ENCODE assay signal across 12 mouse cellular contexts in the genomic region with DNA sequence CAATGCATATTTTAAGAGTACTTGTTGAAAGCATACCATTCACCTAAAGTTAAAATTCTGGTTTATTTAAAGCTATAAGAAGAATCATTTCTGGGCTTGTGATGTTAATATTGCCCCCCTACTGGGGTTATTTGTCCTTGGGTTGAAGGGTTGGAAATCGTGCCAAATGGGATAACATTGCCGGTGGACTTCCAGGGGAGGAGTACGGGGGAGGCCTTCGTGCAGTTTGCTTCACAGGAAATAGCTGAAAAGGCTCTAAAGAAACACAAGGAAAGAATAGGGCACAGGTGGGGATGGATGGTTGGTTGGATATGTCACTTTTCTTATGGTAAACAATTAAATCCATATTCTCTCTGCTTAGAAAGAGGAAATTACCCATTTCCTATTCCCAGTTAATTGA. TPM values are rescaled to one million over a fixed set of nuclear protein-coding genes. Genes with fewer than 3 reads are reported as not detected.
DNase-seq lines count a peak whose midpoint lies in the region; ATAC-seq lines count a peak whose summit lies in the region.
"Had no signal": no experiment of that assay in that cellular context is flagged by ENCODE, and none has a peak within 500 bp of the region (broad histone marks: within the 10 kb centered on the region; RNA-seq: fewer than 3 reads in every experiment).

No protein-coding gene starts in this region.

- WGBS in kidney, embryonic 16.5 days, result 13% methylated on average over 4 of the region's 4 CpGs
- WGBS in embryonic facial prominence, embryonic 15.5 days, result 35% methylated on average over 4 of the region's 4 CpGs
- 25% methylated on average over 4 of the region's 4 CpGs for WGBS in intestine, embryonic 14.5 days
- WGBS in midbrain, embryonic 16.5 days, result 19% methylated on average over 4 of the region's 4 CpGs

- no peak overlapping the region for H3K9ac ChIP-seq in kidney, embryonic 16.5 days (replicated peaks; ENCODE audit: low read length)
- no peak overlapping the region for H3K9ac ChIP-seq in embryonic facial prominence, embryonic 15.5 days
- H3K9ac ChIP-seq in intestine, embryonic 14.5 days (ENCODE audit: low read length), result no peak overlapping the region
- no peak overlapping the region for H3K9ac ChIP-seq in midbrain, embryonic 16.5 days (ENCODE audit: low read depth, low read length)

- H3K4me2 ChIP-seq in kidney, embryonic 16.5 days (replicated peaks; ENCODE audit: low read depth, low read length), result peak overlapping the region; percentile 54
- peak overlapping the region; percentile 36; the same call in 1 of the 2 replicates for H3K4me2 ChIP-seq in embryonic facial prominence, embryonic 15.5 days (replicated peaks)
- H3K4me2 ChIP-seq in intestine, embryonic 14.5 days (ENCODE audit: low read length), result peak overlapping the region; percentile 49
- H3K4me2 ChIP-seq in midbrain, embryonic 16.5 days (ENCODE audit: low read length), result peak overlapping the region; percentile 59

- H3K27ac ChIP-seq in kidney, embryonic 16.5 days (ENCODE audit: low read length), result no peak overlapping the region
- H3K27ac ChIP-seq in embryonic facial prominence, embryonic 15.5 days (replicated peaks), result no peak overlapping the region
- no peak overlapping the region for H3K27ac ChIP-seq in intestine, embryonic 14.5 days (ENCODE audit: low read depth)
- no peak overlapping the region for H3K27ac ChIP-seq in midbrain, embryonic 16.5 days (ENCODE audit: low read length)

- no peak for DNase-seq in kidney, postnatal 36 days
- DNase-seq in intestine, embryonic 14.5 days (ENCODE audit: low spot score), result no peak
- DNase-seq in adrenal gland, postnatal 14 days, result no peak
- no peak for DNase-seq in adrenal gland, postnatal 36 days
- DNase-seq in cerebellum, postnatal 36 days, result no peak
- DNase-seq: cerebellum, adult 18-20 months; kidney, adult 11 months had no signal

- peaks cover 21% of the 10 kb centered on the region for H3K4me1 ChIP-seq in kidney, embryonic 16.5 days (ENCODE audit: insufficient read depth, low read length)
- peaks cover 17% of the 10 kb centered on the region for H3K4me1 ChIP-seq in embryonic facial prominence, embryonic 15.5 days
- peaks cover 16% of the 10 kb centered on the region for H3K4me1 ChIP-seq in intestine, embryonic 14.5 days (replicated peaks; ENCODE audit: control insufficient read depth, insufficient read depth, low read length)
- peaks cover 19% of the 10 kb centered on the region for H3K4me1 ChIP-seq in midbrain, embryonic 16.5 days (ENCODE audit: control insufficient read depth, insufficient read depth, low read length)

- ATAC-seq in kidney, embryonic 16.5 days (ENCODE audit: low FRiP score, low TSS enrichment), result no peak
- ATAC-seq in embryonic facial prominence, embryonic 15.5 days (ENCODE audit: insufficient number of reproducible peaks, low FRiP score, low TSS enrichment, low read depth), result no peak
- ATAC-seq in intestine, embryonic 14.5 days (replicated peaks; ENCODE audit: low FRiP score, low TSS enrichment, low read depth), result no peak
- ATAC-seq in midbrain, embryonic 16.5 days, result no peak
- ATAC-seq: Patski had no signal

- no peaks in the 10 kb centered on the region for H3K9me3 ChIP-seq in kidney, embryonic 16.5 days (ENCODE audit: low read length)
- no peaks in the 10 kb centered on the region for H3K9me3 ChIP-seq in embryonic facial prominence, embryonic 15.5 days (replicated peaks)
- H3K9me3 ChIP-seq in intestine, embryonic 14.5 days (ENCODE audit: control insufficient read depth, low read length), result no peaks in the 10 kb centered on the region
- H3K9me3 ChIP-seq in midbrain, embryonic 16.5 days (replicated peaks; ENCODE audit: control insufficient read depth, low read length, poor library complexity, severe bottlenecking), result no peaks in the 10 kb centered on the region
- H3K9me3 ChIP-seq: megakaryocyte, embryonic 14.5 days had no signal

- H3K4me3 ChIP-seq in kidney, embryonic 16.5 days (ENCODE audit: low read length), result peak overlapping the region; percentile 37
- H3K4me3 ChIP-seq in embryonic facial prominence, embryonic 15.5 days (replicated peaks), result peak overlapping the region; percentile 20
- H3K4me3 ChIP-seq in intestine, embryonic 14.5 days (ENCODE audit: low read depth, low read length), result peak overlapping the region; percentile 18; the same call in 1 of the 2 replicates
- H3K4me3 ChIP-seq in midbrain, embryonic 16.5 days (ENCODE audit: low read depth, low read length), result peak overlapping the region; percentile 31
- H3K4me3 ChIP-seq: megakaryocyte, embryonic 14.5 days had no signal

- H3K27me3 ChIP-seq in kidney, embryonic 16.5 days (ENCODE audit: insufficient read depth, low read length), result no peaks in the 10 kb centered on the region
- no peaks in the 10 kb centered on the region for H3K27me3 ChIP-seq in embryonic facial prominence, embryonic 15.5 days
- H3K27me3 ChIP-seq in intestine, embryonic 14.5 days (replicated peaks; ENCODE audit: control insufficient read depth, insufficient read depth, low read length), result no peaks in the 10 kb centered on the region
- H3K27me3 ChIP-seq in midbrain, embryonic 16.5 days (ENCODE audit: control insufficient read depth, insufficient read depth, low read depth, low read length), result no peaks in the 10 kb centered on the region
- H3K27me3 ChIP-seq: megakaryocyte, embryonic 14.5 days; Patski had no signal

- peaks cover 36% of the 10 kb centered on the region for H3K36me3 ChIP-seq in kidney, embryonic 16.5 days (ENCODE audit: insufficient read depth, low read length)
- peaks cover 30% of the 10 kb centered on the region for H3K36me3 ChIP-seq in embryonic facial prominence, embryonic 15.5 days
- H3K36me3 ChIP-seq in intestine, embryonic 14.5 days (ENCODE audit: control insufficient read depth, insufficient read depth, low read length), result peaks cover 64% of the 10 kb centered on the region
- peaks cover 20% of the 10 kb centered on the region for H3K36me3 ChIP-seq in midbrain, embryonic 16.5 days (ENCODE audit: control insufficient read depth, insufficient read depth, low read length)

RNA-seq across cellular contexts. Expression of a gene that starts 4.5 kb away (rescaled TPM):
- polyA plus RNA-seq in kidney, embryonic 16.5 days (2015; fragmentation: Nextera tagmentation; extraction: Ambion mirVana), result 500 and 509 TPM in 2 replicates
- 400 and 410 TPM in 2 replicates for polyA plus RNA-seq in embryonic facial prominence, embryonic 15.5 days (2015; fragmentation: Nextera tagmentation; extraction: Ambion mirVana)
- 411 and 475 TPM in 2 replicates for polyA plus RNA-seq in intestine, embryonic 14.5 days (2014; fragmentation: Nextera tagmentation; extraction: Ambion mirVana)
- polyA plus RNA-seq in midbrain, embryonic 16.5 days (2015; fragmentation: Nextera tagmentation; extraction: Ambion mirVana), result 456 and 531 TPM in 2 replicates
- total RNA-seq in adrenal gland, postnatal 14 days (2021), result 269 and 317 TPM in 2 replicates
- total RNA-seq in adrenal gland, postnatal 36 days (2021), result 100 to 1,000 TPM; 212 to 305 TPM

RNA-seq across cellular contexts. Expression of a gene that starts 27.0 kb away (rescaled TPM):
- polyA plus RNA-seq in kidney, embryonic 16.5 days (2015; fragmentation: Nextera tagmentation; extraction: Ambion mirVana), result 0.55 and 0.71 TPM in 2 replicates
- polyA plus RNA-seq in embryonic facial prominence, embryonic 15.5 days (2015; fragmentation: Nextera tagmentation; extraction: Ambion mirVana), result 0.24 and 0.25 TPM in 2 replicates
- 0.27 TPM in 2 replicates for polyA plus RNA-seq in intestine, embryonic 14.5 days (2014; fragmentation: Nextera tagmentation; extraction: Ambion mirVana)
- polyA plus RNA-seq in midbrain, embryonic 16.5 days (2015; fragmentation: Nextera tagmentation; extraction: Ambion mirVana), result 1.3 and 1.7 TPM in 2 replicates
- total RNA-seq in adrenal gland, postnatal 14 days (2021), result not detected in 2 replicates
- total RNA-seq in adrenal gland, postnatal 36 days (2021), result not detected
- polyA plus RNA-seq: Patski had no signal

RNA-seq across cellular contexts. Expression of a gene that starts 49.6 kb away (rescaled TPM):
- polyA plus RNA-seq in kidney, embryonic 16.5 days (2015; fragmentation: Nextera tagmentation; extraction: Ambion mirVana), result 27.4 and 27.5 TPM in 2 replicates
- polyA plus RNA-seq in embryonic facial prominence, embryonic 15.5 days (2015; fragmentation: Nextera tagmentation; extraction: Ambion mirVana), result 27.0 and 28.3 TPM in 2 replicates
- polyA plus RNA-seq in intestine, embryonic 14.5 days (2014; fragmentation: Nextera tagmentation; extraction: Ambion mirVana), result 21.6 and 24.8 TPM in 2 replicates
- polyA plus RNA-seq in midbrain, embryonic 16.5 days (2015; fragmentation: Nextera tagmentation; extraction: Ambion mirVana), result 30.6 and 31.5 TPM in 2 replicates
- total RNA-seq in adrenal gland, postnatal 14 days (2021), result 27.1 and 29.5 TPM in 2 replicates
- 10 to 100 TPM; 38.2 to 39.8 TPM for total RNA-seq in adrenal gland, postnatal 36 days (2021)

RNA-seq across cellular contexts. Expression of a gene that starts 55.8 kb away (rescaled TPM):
- 393 and 397 TPM in 2 replicates for polyA plus RNA-seq in kidney, embryonic 16.5 days (2015; fragmentation: Nextera tagmentation; extraction: Ambion mirVana)
- 284 and 286 TPM in 2 replicates for polyA plus RNA-seq in embryonic facial prominence, embryonic 15.5 days (2015; fragmentation: Nextera tagmentation; extraction: Ambion mirVana)
- polyA plus RNA-seq in intestine, embryonic 14.5 days (2014; fragmentation: Nextera tagmentation; extraction: Ambion mirVana), result 246 and 259 TPM in 2 replicates
- 294 and 304 TPM in 2 replicates for polyA plus RNA-seq in midbrain, embryonic 16.5 days (2015; fragmentation: Nextera tagmentation; extraction: Ambion mirVana)
- total RNA-seq in adrenal gland, postnatal 14 days (2021), result 347 and 361 TPM in 2 replicates
- 100 to 1,000 TPM; 473 to 490 TPM for total RNA-seq in adrenal gland, postnatal 36 days (2021)
